ENCODE assay signal across 13 mouse cellular contexts in genomic region chr17:45945005-45945404, GRCm38 (mm10).
DNase-seq lines count a peak whose midpoint lies in the region.
"Had no signal": no experiment of that assay in that cellular context is flagged by ENCODE, and none has a peak within 500 bp of the region (broad histone marks: within the 10 kb centered on the region; RNA-seq: fewer than 3 reads in every experiment).

No protein-coding gene starts in this region.

- no peak overlapping the region for H3K4me3 ChIP-seq in heart, embryonic 10.5 days
- no peak overlapping the region for H3K4me3 ChIP-seq in limb, embryonic 10.5 days
- H3K4me3 ChIP-seq: midbrain, embryonic 12.5 days had no signal

- H3K27ac ChIP-seq in heart, embryonic 10.5 days = 0 out of 2 replicates have a peak overlapping the region, but pooled peaks have one; percentile 5
- peak overlapping the region; percentile 20; the same call in 1 of the 2 replicates for H3K27ac ChIP-seq in limb, embryonic 10.5 days
- H3K27ac ChIP-seq: hindbrain, postnatal 0 days; midbrain, embryonic 12.5 days had no signal

- DNase-seq in heart, embryonic 10.5 days (ENCODE audit: low spot score) = no peak
- no peak for DNase-seq in heart, postnatal 14 days
- DNase-seq in kidney, adult 8-10 months = peak; percentile 29 to 58
- DNase-seq in limb, embryonic 10.5 days (ENCODE audit: low spot score) = no peak
- peak; percentile 35 to 77 for DNase-seq in lung, postnatal 4 days
- no peak for DNase-seq in cerebellum, adult 9-10 months
- DNase-seq in ovary, postnatal 14 days (ENCODE audit: low spot score) = no peak
- DNase-seq in spleen, postnatal 4 days (ENCODE audit: low spot score in 2 of 2) = no peak
- DNase-seq: adrenal gland, postnatal 25 days; cerebellum, adult 18-20 months; retina, postnatal 1 day had no signal

- H3K4me1 ChIP-seq in heart, embryonic 10.5 days = peaks cover 35% of the 10 kb centered on the region
- H3K4me1 ChIP-seq in limb, embryonic 10.5 days = peaks cover 26% of the 10 kb centered on the region

- H3K36me3 ChIP-seq in heart, embryonic 10.5 days = no peaks in the 10 kb centered on the region
- H3K36me3 ChIP-seq in limb, embryonic 10.5 days = no peaks in the 10 kb centered on the region
- H3K36me3 ChIP-seq: midbrain, embryonic 12.5 days had no signal

- intact Hi-C loops in heart, postnatal 14 days (cut with DNase I) = no loop called here

- WGBS in heart, embryonic 10.5 days = 51% methylated on average over 3 of the region's 3 CpGs
- 71% methylated on average over 3 of the region's 3 CpGs for WGBS in limb, embryonic 10.5 days

- no peaks in the 10 kb centered on the region for H3K9me3 ChIP-seq in heart, embryonic 10.5 days
- H3K9me3 ChIP-seq in limb, embryonic 10.5 days (replicated peaks) = no peaks in the 10 kb centered on the region
- H3K9me3 ChIP-seq: midbrain, embryonic 12.5 days had no signal

- H3K27me3 ChIP-seq in heart, embryonic 10.5 days (ENCODE audit: insufficient read depth, poor library complexity, severe bottlenecking) = no peaks in the 10 kb centered on the region
- H3K27me3 ChIP-seq in limb, embryonic 10.5 days (ENCODE audit: low read depth, poor library complexity, severe bottlenecking) = no peaks in the 10 kb centered on the region
- H3K27me3 ChIP-seq: midbrain, embryonic 12.5 days had no signal

Comparison
In these comparisons a context has a peak if more than half of its experiments do, and no peak if none do; other contexts are left out.
1. DNase-seq: peak in kidney, adult 8-10 months (2 of 2) and lung, postnatal 4 days (2 of 2); none in heart, embryonic 10.5 days (single experiment), heart, postnatal 14 days (0 of 2), limb, embryonic 10.5 days (single experiment), cerebellum, adult 9-10 months (single experiment), ovary, postnatal 14 days (single experiment) and spleen, postnatal 4 days (0 of 2).